Mouse (Mus musculus) inflammation-experienced regulatory T-cells, adult 6 months (primary cell): ENCODE data around the gene Gm5426. TPM values are rescaled to one million over a fixed set of nuclear protein-coding genes. Genes with fewer than 3 reads are reported as not detected.
"Not testable (repeated sequence)": the region's sequence is repeated elsewhere in the genome, so short reads cannot be mapped to it uniquely, and the experiment has no call there.

Experiments
- ATAC-seq: one replicate; pipeline ENCODE4 v1.8.0; 2017
- polyA plus RNA-seq, 3 experiments: library from polyadenylated mRNA; unstranded; fragments of 100-300 nt; shearing (Covaris generic); gene quantifications; one replicate each; pipeline ENCODE4 v1.2.1; 2017

The Gm5426 gene
- polyA plus RNA-seq: 1 to 10 TPM in 1 of 3 experiments, not detected in 2; 1.9 TPM

DNA sequence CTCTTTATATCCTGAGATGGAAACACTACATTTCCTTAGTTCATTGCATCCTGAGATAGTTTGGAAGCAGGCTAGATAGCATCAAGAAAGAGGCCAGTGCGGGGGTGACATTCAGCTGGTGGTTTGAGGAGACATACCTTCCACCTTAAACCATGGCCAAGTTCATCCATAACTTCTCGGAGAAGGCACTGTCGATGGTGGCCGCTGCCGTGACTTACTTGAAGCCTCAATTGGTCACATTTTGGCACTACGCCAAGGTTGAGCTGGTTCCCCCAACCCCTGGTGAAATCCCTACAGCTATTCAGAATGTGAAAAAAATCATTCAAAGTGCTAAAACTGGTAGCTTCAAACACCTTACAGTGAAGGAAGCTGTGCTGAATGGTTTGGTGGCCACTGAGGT, at the start of gene Gm5426:
TSS of gene Gm5426 (plus strand) at position 153 of the 400 bp plus-strand sequence.
- ATAC-seq: not testable (repeated sequence)

DNA sequence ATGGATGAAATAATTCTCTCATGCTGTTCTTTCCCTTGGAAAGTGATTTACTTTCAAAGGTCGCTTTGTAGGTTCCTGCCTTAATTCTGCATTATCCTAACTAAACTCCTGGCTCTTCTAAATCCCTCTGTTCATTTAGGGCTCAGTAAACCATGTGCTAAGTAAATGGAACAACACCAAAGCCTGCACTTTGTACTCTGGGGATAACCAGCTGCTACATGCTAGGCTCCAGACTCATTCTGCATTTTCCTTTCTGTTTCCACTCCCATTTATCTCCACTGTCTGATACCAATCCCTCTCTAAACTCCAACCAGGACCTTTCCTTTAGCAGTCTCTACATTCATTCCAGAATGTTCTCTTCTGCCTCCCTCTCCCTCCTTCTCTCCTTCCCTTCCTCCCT, 46.7 kb upstream of the Gm5426 start:
- no peak for ATAC-seq

DNA sequence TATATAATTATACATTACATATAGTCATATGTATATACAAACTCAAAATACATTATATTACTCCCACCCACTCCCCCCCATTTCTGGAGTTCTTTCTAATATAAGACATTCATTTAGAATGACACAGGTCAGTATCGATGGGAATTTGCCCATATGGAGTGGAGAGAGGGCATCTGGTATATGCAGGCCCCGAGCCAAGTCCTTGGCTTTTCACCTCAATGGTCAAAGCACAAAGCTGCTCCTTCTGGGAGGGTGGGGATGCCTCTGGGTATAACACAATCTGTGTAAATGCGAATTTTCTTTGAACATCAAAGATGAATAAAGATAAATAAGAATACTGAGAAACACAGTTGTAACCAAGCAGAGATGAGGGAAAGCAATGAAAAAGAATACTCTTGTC, 46.0 kb upstream of the Gm5426 start:
- ATAC-seq: no peak

DNA sequence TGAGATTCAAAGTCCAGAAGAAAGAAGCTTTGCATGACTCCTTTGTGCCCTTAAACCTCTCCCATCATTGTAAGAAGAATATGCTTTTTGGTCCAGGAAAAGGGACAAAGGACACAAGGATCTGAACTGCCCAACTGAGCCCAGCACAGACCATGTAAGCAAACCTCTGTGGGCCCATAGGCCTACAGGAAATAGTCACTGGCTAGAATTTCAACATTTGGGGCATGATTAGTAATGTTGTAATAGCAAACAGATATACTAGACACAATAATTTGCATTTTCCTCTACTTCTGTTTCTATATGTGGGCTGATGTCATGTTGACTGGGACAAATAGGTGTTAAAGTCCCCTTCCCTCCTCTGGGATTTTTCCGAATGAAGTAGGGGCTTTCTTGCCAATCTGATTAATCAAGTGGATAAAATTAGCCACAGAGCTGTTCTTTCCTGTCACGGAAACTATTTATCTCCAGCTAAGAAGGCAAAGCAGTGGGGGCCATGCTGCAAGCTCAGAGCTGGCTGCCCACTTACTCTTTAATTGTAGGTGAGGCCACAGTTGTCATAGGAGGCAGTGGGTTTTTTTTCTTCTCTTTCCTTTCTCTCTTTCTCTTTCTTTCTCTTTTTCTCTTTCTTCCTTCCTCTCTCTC, 42.4 kb upstream of the Gm5426 start:
- ATAC-seq: peak; percentile 74

DNA sequence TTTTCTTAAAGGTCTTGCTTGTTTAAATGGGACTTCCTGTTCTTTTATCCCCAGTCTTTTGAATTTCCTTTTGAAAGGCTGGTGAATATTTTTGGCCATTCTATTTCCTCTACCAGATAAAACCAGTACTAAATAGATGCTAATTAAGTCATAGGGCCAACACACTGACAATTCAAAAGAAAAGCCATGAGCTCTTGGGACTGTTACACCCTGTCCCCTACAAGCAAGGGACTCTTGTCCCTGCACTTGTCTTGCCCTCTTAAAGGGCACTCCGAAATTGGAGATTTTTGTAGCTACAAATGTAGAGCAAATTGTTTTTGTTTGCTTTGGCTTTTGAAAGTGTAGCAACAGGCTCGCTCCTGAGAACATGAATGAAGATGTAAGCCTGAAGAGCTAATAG, 41.8 kb upstream of the Gm5426 start:
- ATAC-seq: no peak

DNA sequence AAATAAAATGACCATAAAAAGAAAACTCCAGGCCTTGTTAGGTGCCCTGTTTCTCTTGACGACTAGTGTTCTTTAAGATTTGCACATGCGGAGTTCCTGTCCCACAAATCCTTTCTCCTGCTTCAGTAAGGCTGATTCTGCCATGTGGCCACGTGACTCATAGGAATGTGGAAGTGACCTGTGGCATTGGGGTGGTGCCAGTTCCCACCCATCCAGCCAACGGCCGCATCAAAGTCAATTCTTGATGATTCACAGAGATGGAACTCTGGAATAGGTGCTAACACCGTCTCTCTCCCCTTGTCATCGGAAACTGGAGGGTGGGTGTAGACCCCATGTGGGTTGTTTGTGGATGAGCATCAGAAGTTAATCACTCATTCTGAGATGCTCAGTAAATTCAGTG, 39.7 kb upstream of the Gm5426 start:
- no peak for ATAC-seq

DNA sequence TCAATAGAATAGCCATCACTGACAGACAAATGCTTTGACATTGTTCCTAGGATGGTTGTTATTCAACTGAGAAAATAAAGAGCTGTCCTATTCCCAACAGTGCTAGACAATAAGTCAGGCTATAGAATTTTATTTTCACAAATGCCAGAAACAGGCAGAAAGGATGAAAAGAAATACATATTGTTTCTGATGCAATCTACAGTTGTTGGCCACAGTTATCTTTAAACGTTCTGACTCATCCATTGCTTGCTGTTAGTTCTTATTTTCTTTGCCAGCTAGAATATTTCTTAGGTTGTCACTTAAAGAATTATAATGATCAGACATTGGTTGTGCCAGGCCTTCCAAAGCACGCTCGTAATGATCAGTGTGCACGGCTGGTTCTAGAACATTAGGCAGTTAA, 35.4 kb upstream of the Gm5426 start:
- ATAC-seq: no peak

DNA sequence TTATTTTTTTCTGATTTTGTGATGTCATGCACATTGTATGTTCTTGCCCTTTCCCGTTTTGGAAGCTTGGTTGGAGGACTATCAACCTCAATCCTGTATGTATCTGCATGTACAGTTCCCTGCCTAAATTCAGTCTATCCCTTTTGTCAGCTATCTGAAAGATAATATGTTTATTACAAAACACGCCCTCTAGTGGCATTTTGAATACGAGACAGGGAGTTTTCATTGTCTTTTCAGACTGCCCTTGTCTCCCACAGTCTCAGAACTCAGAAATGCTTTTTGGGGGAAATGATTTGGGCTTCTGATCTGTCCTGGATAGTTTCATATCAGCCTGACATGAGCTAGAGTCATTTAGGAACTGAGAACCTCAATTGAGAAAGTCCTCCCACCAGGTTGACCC, 32.2 kb upstream of the Gm5426 start:
- no peak for ATAC-seq

DNA sequence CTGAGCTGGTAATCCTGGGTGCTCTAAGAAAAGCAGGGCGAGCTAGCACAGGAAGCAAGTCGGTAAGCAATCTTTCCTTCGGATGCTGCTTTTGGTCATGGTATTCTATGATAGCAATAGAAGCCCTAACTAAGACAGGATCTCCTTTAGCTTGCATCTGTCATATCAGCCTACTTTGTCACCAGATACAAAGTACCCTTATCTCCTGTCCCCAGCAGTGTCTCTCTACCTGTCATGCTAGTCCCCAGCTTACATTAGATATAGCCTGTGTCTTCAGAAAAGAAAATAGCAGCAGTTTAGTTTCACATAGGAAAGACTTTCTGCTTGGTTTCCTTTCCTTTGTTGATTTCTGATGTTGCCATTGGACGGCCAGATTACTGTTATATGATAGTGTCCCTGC, 31.8 kb upstream of the Gm5426 start:
- ATAC-seq: no peak

DNA sequence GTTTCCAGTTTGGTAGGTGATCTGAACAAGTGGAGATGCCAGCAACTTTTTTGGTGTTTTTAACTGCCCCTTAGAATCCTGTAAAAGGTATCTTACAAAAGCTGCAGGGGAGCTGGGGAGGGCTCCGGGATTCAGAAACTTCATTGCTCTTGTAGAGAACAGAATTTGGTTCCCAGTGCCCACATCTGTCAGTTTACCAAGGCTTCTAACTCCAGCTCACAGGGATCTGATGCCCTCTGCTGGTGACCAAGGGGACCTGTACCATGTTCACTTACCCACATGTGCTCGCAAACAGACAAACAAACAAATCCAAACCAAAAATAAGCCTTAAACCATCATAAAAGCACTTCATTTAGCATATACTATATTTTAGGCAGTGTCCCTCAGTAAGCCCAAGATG, 31.3 kb upstream of the Gm5426 start:
- no peak for ATAC-seq

DNA sequence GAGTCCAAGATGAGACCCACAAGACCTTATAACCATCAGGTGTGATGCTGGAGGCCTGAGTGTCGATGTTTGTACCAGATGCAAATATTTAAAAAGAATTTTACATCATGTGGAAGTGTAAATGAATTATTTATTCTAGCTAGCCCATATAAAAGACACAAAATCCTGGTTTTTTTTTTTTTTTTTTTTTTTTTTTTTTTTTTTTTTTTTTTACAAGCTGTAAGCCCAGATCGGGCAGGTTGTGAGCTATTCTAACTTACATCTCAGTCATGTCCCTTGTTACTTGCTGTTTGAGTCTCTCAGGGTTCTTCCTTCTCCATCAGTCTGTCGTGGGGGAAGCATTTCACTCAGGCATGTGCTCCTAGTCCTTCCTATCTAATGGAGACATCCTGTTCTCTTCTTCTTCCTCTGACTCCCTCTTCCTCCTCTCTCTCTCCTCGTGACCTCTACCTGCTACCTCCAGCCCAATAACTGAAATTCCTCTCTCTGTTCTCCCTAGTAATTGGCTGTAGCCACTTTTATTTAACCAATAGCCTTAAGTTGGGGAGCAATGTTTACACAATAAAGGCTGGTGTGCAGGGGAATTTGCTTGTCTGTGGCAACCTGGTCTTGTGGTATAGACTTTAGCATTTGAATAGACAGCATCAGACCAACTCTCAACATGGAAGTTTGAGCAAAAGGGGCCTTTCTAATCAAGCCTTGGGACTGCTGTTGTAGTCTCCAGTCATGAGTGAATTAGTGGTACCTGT, 29.3 kb upstream of the Gm5426 start:
- no peak for ATAC-seq

DNA sequence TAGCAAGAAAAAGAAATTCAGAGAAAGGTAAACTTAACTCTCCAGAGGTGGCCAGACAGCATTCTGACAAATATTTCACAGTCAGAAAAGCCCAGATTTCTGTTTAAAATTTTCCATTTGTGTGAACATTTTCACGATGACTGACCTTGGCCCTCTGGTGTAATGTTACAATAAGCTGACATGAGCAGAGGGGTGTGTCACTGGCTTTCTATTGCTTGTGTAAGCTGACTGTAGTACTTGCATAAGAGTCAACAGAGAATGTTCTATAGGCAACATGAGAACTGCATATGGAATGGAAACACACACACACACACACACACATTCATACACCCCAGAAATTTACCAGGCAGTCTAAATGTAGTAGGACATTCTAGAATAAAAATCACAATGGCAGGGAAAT, 28.6 kb upstream of the Gm5426 start:
- ATAC-seq: no peak

DNA sequence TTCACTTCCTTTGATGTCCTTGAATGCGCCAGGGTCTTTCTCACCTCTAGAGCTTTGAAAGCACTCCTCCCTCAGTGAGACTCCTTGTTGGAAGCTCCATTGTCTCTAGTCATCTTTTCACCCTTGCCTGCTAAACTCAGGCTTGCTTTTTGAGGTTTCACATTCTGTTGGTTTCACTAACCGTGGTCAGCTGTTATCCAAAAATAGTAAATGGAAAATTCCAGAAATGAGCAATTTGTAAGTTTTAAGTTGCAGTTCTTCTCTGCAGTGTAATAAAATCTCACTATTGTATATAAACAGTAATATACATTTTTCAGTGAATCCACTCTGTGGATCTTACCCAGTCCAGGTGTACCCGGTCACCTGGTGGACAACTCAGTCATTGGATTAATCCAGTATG, 21.1 kb upstream of the Gm5426 start:
- ATAC-seq: no peak

DNA sequence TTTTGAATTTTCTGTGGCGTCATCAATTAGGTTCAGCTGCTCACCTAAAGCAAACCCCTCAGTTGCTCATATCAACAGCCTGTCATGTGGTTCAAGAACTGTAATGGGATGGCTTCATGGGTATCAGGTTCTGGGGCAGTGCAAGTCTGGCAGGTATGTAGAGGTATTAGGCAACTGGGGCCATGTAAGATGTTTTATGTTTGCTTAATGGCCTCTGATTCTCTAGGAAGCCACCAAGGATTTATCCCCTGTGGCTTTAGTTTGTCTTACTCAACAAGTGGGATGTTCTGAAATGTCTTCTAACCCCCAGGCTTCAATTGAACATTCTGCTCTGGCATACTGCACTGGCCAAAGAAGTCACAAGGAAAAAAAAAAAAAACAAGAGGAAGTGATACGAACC, 15.6 kb upstream of the Gm5426 start:
- no peak for ATAC-seq

DNA sequence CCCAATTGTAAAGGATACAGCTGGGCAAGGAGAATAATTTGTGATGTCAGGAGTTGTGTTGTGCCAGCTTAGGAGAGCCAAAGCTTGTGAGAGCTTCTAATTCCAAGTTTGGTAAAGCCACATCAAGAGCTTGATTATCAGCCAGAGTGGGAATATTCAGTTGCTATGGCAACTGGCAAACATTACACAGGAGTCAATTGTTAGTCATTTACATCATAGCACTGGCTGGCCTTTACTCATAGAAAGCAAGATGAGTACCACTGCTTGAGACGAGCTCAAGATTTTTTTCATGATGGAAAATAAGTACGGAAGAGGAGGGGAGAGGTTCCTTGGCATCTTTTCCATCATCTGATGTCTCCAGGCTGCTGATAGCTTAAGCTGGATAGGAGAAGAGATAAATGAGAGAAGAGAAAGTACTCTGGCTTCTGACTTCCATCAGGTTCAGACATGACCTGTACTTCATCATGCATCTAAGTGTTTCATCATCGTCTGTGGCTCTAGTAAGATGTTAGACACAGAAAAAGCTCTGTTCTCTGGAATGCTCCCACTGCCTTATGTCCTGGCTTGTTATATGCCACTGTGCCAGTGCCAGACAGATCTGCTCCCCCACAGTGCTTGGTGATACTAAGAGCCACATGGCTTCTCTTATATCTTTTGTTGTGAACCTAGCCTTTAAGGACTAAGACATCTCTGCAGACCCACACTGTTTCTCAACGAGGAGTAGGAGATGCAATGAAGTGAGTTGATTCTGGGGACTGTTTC, 15.0 kb upstream of the Gm5426 start:
- ATAC-seq: no peak

DNA sequence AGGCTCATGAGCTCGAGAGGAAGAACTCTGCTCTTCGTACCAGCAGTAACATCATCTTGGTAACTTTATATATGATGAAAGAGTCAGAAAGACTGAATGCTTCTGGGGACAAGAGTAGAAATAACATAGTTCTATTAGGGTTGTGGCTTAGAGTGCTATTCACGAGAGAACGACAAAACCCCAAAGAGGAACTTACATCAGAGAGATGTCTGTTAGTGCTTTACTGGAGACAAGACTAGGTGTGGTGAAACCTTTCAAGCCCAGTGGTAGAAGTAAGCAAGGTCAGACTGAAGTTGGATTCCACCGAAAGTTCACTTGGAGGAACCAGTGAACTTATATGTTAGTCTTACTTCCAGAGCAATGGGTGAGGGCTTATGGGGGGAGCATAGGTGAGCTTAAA, 12.5 kb upstream of the Gm5426 start:
- no peak for ATAC-seq

DNA sequence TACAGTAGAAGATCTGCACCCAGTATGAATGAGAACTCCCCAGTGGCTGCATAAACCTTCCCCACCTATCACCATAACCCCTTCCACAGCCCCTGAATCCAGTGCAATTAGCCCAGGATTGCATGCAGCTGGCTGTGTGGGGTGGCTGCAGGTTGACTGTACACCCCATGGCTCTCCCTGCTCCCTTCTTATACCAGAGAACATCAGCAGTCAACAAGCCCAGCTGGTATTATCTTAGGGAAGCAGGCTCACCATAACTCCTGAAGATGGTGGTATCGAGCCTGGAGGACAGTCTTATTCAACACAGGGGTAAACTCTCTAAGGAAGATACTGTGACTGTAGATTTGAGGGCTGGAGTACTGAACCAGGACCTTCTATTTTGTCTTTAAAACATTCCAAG, 12.1 kb upstream of the Gm5426 start:
- ATAC-seq: no peak

DNA sequence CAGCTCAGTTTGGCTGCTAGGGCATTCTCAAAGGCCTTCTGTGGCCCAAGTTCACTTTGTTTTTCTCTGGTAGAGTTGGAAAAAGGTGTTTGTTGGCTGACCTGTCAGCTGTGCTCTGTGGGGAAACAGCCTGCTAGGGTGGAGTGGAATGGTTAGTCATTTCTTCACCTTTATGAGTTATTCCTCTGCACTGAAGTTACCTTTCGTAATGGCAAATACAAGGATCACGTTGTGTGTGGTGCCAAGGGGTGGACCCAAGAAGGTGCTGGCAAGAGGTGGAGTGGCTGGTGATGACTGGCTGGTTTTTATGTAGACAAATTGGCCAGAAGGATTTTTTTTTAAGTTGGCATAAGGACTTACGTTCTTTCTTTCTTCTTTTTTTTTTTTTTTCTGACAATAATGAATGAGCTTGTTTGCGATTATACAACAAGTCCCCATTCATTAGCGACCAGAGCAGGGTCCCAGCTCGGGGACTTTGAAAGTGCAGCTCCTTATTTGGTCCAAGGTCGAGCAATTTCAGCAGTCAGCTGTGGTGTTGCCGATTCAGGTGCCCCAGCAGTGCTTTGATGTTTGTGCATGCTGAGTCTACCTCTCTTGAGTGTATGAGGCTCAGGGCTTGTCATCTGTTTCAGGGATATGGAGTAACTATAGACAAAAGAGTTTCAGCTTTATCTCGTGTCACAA, 10.5 kb upstream of the Gm5426 start:
- ATAC-seq: no peak

DNA sequence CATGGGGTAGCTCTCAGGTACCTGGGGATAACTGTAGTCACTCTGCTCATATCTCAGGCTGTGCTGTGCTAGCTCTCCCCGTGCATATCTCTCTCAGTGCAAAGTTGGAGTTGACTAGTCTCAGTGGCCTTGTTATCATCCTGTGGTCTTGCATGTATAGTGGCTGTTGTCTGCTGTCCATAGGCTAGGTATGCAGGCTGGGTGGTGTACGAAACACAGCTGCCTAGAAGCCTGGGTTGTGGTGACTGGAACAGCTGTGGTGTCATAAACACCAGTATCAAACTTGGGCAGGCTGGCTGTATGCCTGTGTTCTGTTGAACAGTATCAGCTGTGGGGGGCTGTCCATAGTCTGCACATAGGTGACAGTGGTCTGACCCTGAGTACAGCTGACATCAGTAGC, 7.2 kb upstream of the Gm5426 start:
- ATAC-seq: no peak

DNA sequence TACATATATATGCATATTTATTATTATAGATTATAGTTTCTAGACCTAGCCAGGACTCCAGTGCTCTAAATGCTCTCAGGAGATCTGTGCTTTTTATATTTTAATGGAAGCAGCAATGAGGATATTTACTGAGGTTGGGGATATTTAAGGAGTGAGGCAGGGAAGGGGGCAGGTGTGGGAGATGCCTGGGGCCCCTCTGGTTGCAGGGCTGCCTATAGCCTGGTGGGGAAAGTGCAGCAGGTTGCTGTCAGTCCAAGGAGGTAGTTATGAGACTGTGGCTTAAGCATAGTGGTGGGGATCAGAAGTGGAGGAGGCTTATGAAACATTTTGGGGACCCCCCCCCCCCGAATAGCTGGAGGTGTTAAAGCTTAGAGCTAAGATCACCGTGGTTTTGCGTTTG, 6.0 kb upstream of the Gm5426 start:
- no peak for ATAC-seq

DNA sequence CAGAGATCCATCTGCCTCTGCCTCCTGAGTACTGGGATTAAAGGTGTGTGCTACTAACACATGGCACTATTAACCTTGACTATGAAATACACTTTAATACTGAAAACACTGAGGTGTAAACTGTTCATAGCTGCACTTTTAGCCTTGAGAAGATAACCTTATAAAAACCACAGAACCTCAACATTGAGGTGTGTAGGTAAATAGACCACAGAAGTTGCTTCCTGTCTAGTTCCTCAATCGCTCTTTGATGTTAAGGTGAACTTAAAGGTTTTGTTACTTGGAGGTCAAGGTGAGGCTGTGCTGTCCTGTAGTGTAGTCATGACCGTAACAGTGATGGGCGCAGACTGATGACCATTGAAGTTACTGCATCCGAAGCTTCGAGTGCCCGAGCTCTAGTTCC, 5.3 kb upstream of the Gm5426 start:
- peak; percentile 53 for ATAC-seq

DNA sequence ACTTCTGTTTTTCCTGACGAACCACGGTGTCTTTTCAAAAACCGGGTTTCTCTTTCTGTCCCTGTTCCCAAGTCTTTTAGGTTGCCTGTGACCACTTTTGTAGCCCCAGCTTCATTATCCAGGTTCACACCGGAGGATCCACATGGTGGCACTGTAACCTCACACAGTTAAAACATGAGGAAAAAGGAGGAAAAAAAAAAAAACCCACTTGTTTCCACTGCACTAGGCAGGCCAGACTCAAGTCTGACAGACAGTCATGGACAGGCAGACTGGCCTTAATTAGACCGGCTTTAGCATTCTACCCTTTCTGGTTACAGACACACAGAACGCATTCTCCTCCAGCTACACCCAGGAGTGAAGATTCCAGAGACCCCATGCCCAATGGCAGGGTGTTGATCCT, 4.2 kb upstream of the Gm5426 start:
- peak; percentile 52 for ATAC-seq

DNA sequence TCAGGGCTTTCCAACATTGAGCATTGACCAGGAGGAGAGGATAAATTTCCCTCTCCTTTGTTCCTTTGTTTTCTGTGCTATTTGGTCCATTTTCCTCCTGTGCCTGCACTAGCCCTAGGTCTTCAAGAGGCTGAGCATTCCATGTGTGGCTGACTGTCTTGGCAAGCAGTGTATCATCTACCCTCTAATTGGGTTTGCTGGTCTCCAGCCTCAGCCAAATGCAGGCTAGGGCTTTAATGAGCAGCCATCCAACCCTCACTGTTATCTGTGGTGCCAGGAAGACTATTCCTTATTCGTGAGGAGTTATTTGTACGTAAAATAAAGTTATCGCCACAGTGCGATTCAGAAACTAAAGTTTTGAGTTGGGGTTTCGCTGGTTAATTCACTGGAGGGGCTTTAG, 2.2 kb downstream of the Gm5426 start:
- ATAC-seq: no peak
